Mouse (Mus musculus): Measurements from ENCODE around the gene Sppl2a.
"Not testable (repeated sequence)": the region's sequence is repeated elsewhere in the genome, so short reads cannot be mapped to it uniquely, and the experiment has no call there.

Sppl2a gene

DNA sequence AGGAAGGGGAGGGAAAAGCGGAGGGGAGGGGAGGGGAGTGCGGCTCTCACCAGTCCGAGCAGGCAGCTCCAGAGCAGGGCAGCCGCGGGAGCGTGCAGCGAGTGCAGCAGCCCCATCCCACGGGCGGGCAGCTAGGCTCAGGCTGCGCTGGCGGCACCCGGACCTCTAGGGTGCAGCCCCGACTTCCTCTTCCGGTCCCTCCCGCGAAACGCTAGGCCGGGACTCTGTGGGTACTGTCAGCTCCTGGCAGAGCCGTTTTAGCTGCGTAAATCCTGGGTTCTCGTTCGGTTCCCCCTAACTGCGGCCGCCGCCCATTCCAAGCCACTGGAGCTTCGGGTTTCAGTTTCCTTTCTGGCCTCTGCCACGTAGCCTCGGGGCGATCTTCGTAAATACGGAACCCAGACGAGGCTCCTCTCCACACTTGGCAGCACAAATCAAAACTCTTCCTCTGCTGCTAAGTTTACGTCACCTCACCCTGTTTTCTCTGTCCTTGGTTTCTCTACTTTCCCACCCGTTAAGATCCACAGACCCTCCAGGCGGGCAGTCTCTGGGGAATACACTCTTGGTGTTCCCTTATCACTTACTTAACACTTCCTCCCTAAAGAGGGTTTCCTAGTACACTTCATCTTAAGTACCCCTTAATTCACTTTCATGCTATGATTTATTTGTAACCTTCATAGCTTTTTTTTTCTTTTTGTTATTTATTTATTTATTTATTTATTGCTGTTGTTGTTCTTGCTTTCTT lies at the start of gene Sppl2a:
Sppl2a (minus strand) TSS at position 339 of the 745 bp plus-strand sequence.
- peak; percentile 81 for DNase-seq (ENCODE audit: low spot score)

DNA sequence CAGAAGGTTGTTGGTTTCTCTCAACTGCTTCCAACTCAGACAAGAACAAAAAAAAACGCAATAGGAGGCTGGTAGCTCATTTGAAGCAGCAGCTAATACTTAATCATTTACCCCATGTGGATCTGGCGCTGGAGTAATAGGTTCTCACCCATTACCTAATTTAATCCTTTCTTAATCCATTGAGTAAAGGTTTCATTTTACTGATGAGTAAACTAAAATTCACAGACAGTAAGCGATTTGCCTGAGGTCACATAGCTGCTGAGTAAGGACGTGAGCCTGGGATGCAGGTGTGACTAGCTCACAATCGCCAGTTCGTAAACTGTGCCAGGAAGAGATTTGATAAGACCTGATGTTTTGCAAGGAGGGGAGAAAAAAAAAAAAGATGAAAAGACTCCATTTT lies 44.4 kb upstream of the Sppl2a start:
- no peak for DNase-seq (ENCODE audit: low spot score)

DNA sequence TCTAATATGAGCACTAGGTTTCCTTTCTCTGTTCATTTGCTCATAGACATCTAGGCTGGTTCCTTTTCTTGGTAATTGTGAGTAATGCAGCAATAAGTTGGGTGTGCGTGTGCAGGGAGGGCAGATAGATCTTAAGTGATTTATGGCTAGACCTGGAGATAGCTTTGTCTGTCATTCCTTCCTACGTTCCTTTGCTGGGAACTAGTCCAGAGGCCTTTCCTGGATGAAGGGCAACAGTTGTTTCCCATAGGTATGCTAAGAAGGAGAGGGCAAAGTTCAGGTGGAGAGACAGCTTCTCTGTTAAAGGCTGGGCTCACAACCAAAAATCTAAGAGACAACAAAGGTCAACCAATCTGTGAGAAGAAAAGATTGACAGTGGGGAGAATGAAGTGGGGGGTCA lies 28.7 kb upstream of the Sppl2a start:
- no peak for DNase-seq (ENCODE audit: low spot score)

DNA sequence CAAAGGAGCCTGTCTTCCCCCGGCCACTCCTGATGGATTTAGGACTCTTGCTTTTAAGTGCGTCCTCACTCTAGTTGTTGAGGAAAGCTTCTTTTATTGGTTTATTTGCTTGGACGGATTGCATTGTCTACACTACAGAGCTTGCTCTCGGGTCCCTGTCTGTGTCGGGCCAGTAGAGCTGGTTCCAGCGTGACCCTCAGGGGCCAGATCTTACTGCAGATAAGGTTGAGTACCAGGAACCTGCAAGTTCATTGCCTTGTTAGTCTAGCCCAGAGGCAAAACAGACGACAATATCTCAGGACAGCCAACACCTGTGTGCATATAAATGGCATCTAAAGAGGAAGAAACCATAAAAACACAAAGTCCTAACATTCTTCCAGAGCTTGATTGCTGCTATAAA lies 22.6 kb upstream of the Sppl2a start:
- no peak for DNase-seq (ENCODE audit: low spot score)

DNA sequence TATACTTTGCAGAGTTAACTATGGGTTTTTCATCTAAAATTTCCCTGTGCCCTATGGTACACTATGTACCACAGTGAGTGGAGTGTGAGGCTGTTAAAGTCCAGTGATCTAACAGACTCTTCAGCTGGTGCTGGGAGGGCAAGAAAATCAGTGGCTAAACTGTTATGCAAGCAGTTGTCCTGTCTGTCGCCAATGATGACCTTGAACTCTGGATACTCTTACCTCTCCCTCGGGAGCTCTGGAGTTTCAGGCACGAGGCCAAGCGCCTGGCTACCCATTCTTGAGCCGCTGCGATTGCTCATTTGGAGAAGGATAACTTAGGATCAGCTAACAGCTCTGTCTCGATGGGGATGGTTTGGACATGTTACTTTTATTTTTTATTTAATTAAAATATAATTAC lies 18.1 kb upstream of the Sppl2a start:
- DNase-seq (ENCODE audit: low spot score): no peak

DNA sequence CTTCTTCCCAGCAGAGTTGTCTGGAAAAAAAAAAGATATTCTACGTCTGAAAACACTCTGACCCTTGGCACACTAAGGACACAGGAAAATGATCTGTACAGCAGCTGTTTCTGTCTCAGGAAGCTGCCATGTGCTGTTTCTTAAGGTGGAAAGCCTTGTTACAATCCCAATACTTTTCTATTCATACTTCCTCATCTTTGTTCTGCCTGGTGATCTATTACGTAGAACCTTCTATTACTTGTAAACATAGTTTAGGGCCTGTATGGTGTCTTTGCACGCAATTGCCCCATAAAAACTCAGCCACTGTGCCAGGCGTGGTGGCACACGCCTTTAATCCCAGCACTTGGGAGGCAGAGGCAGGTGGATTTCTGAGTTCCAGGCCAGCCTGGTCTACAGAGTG lies 17.4 kb upstream of the Sppl2a start:
- no peak for DNase-seq (ENCODE audit: low spot score)

DNA sequence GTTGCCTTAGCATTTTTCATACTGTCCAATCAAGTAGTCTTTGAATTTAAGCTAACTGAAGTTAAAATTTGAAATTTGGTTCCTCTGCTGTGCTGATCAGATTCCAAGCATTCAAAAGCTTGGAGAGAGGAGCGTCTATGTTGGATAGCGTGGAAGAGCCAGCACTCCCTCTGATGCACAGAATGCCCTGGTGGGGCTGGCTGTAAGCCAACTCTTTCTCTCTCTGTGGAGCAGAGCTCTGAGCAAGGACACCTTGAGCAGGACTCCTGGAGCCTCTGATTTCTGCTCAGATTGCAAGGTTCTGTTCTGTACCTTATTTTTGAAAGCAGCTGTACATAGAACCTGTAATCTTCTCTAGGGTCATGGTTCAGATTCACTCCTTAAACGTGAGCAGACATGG lies 16.8 kb upstream of the Sppl2a start:
- DNase-seq (ENCODE audit: low spot score): no peak

DNA sequence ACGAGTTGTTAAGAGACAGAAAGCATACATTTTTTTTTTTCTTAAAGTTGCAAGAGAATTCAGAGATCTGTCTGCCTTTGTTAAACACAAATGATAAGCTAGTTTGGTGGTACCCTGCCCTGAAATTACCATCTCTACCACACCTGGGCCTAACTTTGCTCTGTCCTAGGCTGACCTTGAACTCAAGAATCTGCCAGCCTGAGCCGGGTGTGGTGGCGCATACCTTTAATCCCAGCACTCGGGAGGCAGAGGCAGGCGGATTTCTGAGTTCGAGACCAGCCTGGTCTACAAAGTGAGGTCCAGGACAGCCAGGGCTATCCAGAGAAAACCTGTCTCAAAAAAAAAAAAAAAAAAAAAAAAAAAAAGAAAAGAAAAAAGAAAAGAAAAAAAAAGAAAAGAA lies 16.3 kb upstream of the Sppl2a start:
- DNase-seq (ENCODE audit: low spot score): not testable (repeated sequence)

DNA sequence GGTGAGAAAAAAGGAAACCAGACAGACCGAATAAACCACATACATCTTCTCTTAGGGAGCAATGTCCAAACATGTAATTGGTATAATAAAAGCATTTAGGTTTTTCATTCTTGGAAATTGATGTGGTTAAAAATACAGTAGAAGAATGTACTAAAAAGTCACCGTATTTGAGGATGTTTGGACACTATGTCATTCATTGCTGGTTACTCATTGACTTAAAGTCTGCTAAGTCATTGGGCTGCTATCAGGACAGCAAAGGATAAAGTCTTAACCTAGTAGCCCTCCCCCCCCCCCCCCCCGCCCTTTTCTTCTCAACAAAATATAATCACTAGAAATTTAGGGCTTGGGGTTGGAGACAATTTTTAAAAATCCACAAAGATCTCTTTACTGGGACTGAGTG lies 15.2 kb upstream of the Sppl2a start:
- no peak for DNase-seq (ENCODE audit: low spot score)

- DNase-seq (ENCODE audit: low spot score): no peak
These were observed 14.6 kb upstream of the Sppl2a start for GRCm38 (mm10) chr2:126947646-126948045.

- no peak for DNase-seq (ENCODE audit: low spot score)
These were observed 10.2 kb upstream of the Sppl2a start for GRCm38 (mm10) chr2:126943211-126943610.

- DNase-seq (ENCODE audit: low spot score): no peak
These were observed 7.4 kb upstream of the Sppl2a start for GRCm38 (mm10) chr2:126940314-126940866.

DNA sequence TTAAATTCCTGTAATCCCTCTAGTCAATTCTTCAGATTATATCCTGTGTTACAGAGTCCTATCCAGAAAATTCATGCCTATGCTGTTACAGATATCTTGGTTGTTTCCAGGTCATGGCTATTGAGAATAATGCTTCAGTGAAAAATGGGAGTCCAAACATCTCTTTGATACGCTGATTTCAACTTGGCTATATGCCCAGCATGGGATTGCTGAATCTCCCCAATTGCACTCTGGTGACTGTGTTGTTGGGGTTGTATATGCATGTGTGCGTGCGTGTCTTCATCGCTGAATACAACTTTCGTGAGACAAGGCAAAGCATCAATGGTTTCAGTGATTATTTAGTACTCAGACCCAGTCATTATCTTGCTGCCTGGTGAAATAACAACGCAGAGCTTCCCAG lies 5.0 kb upstream of the Sppl2a start:
- DNase-seq (ENCODE audit: low spot score): no peak

GRCm38 (mm10) chr2:126933921-126934320 lies 886 bp upstream of the Sppl2a start:
- no peak for DNase-seq (ENCODE audit: low spot score)

DNA sequence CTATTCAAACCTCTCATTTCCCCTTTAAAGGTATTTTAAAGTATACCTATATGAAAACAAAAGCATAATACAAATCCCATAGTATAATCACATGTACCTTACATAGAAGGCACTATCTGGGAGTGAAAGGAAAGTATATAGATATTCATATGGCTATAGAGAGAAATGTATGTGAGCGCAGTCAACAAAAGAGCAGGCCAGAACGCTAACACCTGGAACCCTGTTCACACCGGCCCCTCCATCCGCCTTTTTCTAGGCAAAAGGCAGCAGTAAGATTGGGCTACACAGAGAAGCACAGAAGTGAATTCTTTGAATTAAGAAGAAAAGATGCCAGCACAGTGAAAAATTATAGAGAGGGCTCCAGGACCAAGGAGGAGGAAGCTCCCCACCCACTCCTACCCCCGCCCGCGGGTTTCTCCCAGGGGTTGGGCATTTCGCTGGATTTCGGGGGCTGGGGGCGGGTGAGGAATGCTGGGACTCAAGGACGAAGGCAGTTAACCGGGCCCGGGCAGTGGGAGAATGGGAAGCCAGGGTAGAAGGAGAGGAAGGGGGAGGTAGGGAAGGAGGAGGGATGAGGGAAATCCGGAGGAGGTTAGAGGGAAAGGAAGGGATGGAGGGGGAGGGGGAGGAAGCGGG lies 656 bp downstream of the Sppl2a start:
- DNase-seq (ENCODE audit: low spot score): peak; percentile 7

GRCm38 (mm10) chr2:126931784-126932183 lies 1.3 kb downstream of the Sppl2a start:
- DNase-seq (ENCODE audit: low spot score): no peak

DNA sequence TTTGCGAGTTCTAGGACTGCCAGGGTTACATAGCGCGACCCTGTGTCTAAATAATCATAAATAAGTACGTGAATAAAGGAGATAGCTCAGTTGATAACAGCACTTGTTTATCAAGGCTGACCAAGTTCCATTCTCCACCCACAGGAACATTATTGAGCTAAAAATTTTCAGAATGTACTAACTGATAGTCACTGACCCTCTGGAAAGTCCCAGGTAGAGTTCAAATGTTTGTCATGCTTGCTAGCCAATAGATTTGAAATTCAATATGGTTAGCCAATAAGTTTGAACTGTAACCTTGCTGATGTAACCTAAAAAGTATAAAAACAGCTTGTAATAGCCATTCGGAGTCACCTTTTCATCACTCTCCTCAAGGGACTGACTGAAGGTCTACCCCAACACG lies 4.4 kb downstream of the Sppl2a start:
- no peak for DNase-seq (ENCODE audit: low spot score)

- no peak for DNase-seq (ENCODE audit: low spot score)
These were observed 12.5 kb downstream of the Sppl2a start for GRCm38 (mm10) chr2:126920358-126921060.

DNA sequence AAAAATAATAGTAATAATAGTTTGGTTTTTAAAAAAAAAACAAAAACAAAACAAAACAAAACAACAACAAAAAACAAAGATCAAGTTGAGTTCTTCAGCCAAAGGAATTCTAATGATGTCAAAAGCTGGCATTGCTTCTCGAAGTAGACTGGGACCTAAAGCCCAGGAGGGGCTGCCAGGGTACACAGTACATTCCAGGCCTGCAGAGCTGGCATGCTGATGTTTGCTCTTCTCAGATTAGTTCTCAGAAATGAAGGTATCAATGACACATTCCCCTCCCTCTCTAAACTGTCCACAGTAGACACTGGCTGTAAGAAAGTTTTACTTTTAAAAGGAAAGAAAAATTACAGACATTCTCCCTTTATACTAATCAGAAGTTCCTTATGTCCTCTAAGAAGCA lies 16.8 kb downstream of the Sppl2a start:
- no peak for DNase-seq (ENCODE audit: low spot score)

DNA sequence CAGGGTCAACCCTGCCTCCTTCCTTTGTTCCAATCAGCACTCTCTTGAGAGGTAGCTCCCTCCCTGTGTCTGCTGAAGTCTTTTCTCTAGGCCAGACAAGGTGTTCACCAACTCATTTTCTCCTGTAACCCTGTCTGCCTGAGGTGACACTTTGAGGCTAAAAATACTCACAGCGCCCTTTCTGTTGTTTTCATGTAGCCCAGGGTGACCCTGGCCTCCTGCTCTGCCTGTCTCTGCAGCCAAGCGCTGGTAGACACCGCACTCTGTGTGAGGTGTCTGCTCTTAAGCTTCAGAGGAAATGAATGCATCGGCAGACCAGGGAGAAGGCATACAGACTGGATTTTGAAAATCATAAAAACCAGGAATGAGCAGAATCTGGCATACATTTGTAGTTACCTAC lies 18.9 kb downstream of the Sppl2a start:
- no peak for DNase-seq (ENCODE audit: low spot score)

DNA sequence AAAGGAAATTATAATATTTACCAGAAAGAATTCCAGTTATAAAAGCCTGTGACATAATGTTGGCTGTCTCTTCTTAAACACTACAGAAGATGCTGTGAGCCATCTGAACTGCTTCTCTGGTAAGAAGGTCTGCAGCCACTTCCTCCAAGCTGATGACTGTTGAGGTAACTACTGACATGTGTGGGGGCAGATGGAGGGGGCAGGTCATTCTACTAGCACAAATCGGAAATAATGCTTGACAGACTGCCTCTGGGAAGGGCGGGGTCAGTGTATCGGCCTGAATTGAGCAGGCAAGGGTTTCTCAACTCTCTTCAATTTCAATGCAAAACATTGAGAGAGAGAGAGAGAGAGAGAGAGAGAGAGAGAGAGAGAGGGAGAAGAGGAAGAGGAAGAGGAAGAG lies 28.9 kb downstream of the Sppl2a start:
- no peak for DNase-seq (ENCODE audit: low spot score)

- no peak for DNase-seq (ENCODE audit: low spot score)
These were observed 35.5 kb downstream of the Sppl2a start for GRCm38 (mm10) chr2:126897511-126897910.

DNA sequence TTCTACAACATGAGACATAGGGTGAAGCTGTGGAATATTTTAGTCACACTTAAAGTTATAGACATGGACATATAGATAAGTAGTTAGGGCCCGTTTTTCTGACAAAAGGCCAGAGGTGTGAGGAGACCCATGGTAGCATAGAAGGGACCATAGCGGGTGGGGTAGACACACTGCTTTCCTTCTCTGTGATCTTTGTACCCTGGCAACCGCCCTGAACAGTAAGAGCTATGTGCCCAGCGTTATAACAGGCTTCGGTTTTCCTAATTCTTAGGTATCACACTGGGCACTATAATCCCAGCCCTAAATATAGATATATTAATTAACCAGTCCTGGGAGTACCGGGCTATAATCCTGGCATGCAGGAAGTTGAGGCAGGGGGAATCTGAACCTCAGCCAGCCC lies 36.1 kb downstream of the Sppl2a start:
- no peak for DNase-seq (ENCODE audit: low spot score)
